Mouse (Mus musculus): ENCODE data around the gene Rbm4b.

The Rbm4b gene

DNA sequence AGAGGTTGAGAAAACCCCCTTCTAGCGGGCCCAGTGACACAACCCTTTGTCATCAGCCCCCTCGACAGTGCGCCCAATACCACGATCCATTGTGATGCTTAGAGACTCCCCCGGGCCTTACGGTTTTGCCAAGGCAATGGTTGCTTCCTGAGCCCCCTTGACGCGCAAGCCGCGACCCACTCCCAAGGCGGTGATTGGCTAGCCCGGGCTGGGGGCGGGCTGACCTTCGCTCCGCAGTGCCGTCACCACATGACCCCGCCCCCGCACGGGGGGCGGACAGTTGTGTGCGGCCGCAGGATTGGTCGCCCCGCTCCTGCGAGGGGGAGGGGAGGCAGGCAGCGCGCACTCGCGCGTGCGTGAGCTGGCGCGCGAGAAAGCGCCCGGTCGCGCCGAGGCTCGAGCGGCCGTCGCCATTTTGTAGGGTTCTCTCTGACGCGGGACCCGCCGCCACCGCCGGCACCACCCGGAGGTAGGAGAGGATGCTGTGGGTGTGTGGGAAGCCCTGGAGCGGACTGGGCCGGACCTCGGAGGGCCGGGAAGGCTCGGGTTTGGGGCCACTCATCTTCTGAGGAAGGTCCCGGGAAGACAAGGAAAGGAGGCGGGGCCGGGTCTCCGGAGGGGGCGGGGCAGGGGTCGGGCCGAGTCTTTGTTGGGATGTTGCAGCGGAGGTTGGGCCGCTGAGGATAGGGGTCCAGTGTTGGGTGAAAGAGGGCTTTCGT lies at the start of gene Rbm4b:
Rbm4b (plus strand) TSS at position 305 of the 719 bp plus-strand sequence.
- peak; percentile 94 for DNase-seq (ENCODE audit: low read depth, low spot score)

DNA sequence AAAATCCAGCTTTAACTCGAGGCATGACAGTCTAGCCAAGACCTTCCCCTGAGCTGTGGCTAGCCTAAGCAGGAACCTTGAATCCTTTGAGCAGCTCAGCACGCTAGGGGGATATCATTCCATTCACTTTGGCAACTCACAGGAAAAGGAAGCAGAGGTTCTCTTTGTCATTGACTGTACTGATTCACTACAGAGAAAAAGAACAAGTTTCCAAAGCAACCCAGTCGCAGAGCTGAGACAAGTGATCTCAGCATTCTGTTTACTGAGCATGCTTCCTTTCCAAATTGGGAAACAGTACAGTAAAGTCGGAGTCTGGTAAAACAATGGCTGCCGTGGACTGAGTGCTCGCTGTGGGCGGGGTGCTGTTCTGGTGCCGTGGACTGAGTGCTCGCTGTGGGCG lies 47.5 kb upstream of the Rbm4b start:
- DNase-seq (ENCODE audit: low read depth, low spot score) = no peak

DNA sequence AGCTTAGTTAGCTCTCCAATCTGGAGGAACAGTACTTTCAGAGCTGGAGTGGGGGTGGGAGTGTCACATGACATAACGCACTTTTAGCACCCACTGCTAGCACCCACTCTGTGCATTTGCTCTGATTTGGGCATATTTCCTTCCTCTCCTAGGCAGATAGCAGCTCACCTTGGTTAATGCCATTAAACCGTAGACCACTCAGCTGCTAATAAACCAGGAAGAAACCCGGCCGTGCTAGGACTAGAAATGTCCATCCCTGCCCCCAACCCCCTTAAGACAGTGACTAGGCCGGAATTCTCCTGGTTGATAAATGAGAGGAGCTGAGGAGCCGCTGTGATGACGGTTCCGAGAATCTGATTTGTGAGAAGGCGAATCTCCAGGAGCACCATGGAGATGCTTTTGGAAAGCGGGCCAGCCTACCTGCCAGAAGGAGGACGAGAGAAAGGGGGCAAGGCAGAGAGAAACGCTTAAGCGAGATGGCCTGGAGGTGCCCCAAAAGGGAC lies 45.1 kb upstream of the Rbm4b start, which contains the start of gene Sptbn2:
Sptbn2 (plus strand) TSS at position 70 of the 503 bp plus-strand sequence.
- no peak for DNase-seq (ENCODE audit: low read depth, low spot score)

DNA sequence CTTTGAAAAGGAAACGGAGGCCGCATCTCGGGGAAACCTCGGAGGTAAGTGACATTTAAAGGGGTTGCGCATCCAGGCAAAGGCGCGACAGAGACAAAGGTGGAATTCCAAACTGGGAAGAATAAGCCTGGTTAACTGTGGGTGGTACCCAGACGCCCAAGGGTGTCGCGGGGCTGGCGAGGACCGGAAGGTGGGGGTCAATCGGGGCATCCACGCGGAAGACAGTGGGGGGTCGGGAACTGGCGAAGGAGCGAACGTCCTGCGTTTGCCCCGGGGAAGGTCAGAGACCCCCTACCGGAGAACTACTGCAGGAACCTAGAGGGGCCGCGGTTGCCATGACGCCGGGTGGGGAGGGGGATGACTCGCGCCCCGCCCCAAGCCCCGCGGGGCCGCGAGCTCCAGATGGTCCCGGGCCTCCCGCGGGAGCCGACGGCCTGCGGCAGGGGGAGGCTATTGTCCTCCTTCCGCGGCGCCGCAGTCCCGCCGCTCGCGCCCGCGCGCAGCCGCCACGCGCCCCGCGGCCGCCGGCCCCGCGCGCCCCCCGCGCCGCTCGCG lies 44.6 kb upstream of the Rbm4b start:
- DNase-seq (ENCODE audit: low read depth, low spot score) = peak; percentile 44

DNA sequence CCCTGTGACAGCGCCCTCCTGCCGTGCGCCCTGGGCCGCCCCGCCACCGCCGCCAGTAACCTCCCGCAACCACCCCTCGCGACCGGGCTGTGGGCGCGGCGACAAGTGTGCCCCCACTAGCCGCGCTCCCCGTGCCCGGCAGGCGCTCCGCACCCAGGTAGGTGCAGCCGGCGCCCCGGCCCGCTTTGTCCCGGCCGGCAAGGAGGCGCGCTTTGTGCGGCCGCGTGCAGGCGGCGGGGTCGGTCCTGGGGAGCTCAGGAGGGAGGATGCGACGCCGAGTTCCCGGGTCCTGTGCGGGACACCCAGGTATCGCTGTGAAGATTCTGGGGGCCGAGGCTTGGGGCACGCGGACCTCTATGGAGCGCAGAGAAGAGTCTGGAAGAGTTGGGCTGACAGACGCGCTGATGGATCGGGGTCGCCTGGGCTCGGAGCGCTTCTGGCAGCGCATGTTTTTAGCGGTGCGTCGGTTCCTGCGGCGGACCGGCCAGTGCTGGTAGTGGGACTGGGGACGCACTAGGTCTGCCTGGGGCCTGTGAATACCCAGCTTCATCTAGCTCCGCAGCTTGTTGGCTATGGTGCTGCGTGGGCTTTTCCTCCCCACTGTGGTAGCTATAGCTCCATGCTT lies 44.0 kb upstream of the Rbm4b start:
- peak; percentile 25 for DNase-seq (ENCODE audit: low read depth, low spot score)

DNA sequence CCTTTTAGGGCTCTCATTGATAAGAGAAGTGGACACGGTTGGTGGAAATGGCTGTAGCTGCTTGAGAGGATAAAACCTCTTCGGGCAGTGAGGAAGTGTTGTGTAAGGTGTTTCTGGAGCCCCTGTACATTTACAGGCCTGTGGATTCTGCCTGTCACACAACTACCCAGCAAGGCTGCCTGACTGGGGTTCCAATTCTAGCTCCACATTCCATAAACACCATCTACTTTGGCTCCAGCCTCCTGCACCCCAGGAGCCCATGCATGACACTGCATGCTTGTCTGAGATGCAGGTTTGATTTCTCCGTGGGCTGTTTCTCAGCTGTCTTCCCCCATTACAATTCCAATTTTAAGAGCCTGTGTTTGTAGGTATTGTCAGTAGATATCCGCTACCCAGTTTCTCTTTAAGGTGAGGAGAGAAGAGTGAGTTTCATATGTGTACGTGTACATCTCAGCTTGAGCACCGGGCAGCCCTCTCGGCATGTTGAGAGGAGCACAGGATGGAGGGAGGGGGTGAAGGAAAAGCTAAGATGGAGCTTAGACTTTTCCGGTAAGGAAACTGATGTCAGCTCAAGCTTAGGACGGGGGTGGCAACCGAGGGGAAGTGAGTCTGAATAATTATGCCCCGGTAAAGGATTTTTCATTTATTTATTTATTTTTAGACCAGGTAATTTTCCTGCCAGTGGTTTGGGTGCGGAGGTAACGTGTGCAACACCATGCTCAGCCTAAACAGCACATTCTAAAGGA lies 43.3 kb upstream of the Rbm4b start:
- DNase-seq (ENCODE audit: low read depth, low spot score) = no peak

DNA sequence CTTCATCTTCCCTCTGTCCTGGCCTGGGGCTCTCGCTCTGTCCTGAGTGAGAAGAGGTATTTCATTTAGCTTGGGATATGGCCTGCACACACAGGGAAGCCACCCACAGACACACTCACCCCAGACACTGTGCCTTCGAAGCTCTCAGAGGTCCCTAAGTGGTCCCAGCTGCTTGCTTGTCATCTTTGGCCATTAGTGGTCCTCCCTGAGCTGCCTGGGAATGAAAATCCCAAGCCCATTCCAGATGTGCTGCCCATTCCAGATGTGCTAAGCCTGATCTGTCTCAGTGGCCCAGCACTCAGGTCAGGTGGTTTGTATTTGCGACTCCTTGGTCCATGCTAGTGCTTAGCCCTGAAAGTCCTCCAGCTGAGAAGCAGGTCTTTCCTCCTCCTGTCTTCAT lies 42.4 kb upstream of the Rbm4b start:
- DNase-seq (ENCODE audit: low read depth, low spot score) = no peak

DNA sequence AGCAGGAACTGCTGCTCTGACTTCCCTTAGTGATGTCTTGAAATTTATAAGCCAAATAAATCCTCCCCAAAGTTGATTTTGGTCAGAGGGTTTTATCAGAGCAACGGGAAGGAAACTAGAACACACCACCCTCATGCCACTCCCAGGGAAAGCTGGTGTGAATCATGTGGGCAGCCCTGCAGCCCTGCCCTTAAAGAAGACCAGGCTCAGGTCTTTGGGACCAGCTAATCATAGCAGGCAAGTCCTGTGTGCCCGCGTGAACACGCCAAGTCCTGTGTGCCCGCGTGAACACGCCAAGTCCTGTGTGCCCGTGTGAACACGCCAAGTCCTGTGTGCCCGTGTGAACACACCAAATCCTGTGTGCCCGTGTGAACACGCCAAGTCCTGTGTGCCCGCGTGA lies 39.5 kb upstream of the Rbm4b start:
- DNase-seq (ENCODE audit: low read depth, low spot score) = no peak

DNA sequence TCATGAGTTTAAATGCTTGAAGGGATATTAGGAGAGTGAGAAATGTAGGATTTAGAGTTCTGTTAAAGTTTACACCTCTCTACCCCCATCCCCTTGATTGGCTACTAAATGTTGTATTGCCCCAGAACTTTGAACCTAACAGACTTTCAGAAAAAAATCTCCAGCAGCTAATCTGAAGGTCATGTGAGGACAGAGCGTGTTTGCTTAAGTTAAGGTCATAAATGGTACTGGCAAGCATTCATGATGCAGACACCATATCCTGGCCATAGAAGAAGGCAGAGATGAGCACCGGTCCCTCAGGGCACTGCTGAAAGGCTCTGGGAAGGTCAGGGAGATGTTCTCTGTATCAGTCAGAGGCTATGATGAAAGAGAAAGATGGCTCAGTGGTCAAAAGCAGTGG lies 39.0 kb upstream of the Rbm4b start:
- DNase-seq (ENCODE audit: low read depth, low spot score) = no peak

DNA sequence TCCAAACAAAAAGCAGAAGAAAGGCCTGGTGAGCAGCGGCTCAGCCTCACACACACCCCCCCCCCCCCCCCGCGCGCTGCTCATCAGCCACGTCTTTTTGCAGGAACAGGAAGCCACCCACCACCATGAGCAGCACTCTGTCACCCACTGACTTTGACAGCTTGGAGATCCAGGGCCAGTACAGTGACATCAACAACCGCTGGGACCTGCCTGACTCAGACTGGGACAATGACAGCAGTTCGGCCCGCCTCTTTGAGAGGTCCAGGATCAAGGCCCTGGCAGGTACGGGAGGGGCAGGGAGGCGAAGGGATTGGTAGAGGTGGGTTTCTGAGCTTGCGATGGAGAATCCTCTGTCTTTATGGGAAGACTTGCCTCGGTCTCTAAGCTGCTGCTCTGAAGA lies 37.6 kb upstream of the Rbm4b start:
- no peak for DNase-seq (ENCODE audit: low read depth, low spot score)

DNA sequence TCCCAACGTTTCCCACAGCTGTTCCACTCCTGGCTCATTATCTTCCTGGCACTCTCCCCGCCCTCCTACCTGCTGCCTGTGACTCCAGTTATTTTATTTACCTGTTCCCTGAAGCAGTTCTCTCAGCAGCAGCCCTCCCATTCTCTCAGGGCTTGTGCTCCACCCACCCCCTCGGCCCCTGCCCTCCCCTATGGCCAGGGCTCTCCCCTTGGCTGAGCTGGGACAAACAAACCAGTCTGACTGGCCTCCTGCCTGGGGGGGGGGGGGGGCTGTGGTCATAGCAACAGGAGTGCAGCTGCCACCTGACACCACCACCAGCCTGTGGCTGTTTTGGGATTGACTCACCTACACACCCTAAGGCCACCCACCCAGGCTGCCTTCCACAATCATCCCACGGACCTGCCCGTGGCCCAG lies 36.9 kb upstream of the Rbm4b start:
- DNase-seq (ENCODE audit: low read depth, low spot score) = no peak

DNA sequence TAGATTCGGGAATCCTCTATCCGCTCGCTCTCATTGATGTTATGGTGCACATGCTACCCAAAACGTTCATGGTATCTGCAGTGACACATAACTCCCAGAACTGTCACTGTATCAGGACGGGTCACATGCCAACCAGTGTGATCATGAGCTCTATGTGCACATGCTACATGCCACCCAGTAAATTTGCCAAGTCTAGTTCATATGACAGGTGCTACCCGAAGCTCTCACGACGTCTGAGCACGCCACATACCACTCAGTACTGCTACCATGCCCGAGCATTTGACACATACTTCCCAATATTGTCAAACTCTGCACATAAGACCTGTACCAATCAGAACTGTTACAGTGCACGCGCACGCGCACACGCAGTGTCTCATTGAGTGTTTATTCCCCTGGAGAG lies 36.2 kb upstream of the Rbm4b start:
- DNase-seq (ENCODE audit: low read depth, low spot score) = no peak

DNA sequence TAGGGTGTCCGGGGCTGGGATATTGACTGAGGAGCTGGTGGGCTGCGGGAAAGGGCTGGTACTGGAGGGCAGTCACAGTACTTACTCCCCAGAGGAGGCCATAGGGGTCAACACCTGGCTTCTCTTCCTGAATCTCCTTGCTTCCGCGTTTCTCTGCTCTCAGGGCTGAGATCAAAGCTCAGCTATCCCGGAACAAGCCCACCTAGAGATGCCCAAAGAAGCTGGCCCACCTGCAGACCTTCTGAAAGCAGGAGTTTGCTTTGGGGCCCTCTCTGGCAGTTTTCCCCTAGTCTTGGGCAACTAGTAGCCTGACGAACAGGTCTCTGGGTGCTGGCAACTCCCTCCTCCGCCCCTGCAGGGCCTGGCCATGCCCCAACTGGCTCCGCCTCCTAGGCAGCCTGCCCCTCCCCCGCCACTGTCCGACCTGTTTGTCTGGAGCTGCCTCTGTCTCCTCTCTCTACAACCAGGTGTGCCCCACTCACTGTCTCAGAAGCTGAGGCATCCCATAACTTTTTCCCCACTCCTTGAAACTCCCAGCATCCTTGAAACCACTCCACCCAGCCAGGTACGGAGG lies 35.5 kb upstream of the Rbm4b start:
- DNase-seq (ENCODE audit: low read depth, low spot score) = no peak

DNA sequence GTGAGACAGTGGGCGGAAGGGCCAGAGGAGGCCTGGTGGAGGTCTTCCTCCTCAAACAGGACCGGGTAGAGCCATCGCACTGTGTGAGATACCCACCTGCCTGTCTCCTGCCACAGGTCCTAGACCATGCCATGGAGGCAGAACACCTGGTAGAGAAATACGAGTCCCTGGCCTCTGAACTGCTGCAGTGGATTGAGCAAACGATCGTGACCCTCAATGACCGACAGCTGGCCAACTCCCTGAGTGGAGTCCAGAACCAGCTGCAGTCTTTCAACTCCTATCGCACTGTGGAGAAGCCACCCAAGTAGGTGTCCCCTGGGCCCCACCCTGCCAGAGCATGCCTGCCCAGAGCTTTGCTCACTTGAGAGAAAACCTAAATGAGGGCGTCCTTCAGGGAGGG lies 27.1 kb upstream of the Rbm4b start:
- DNase-seq (ENCODE audit: low read depth, low spot score) = no peak

DNA sequence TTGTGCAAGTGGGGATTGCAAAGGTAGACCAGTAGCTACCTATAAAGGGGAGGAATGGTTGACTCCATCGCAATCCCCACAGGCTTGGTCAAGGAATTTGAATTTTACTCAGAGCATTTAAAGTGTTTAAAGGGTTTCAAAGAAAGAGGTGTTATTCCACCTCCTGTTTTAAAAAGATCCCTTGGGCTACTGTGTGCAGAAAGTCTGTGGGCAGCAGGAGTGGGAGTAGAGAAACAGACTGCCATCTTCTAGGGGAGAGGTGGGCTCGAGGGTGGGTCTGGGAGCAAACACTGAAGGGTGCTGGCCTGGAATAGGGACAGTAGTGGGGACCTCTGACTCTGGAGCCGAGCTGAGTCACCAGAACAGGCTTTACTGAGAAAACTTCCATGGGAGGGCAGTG lies 23.2 kb upstream of the Rbm4b start:
- DNase-seq (ENCODE audit: low read depth, low spot score) = no peak

DNA sequence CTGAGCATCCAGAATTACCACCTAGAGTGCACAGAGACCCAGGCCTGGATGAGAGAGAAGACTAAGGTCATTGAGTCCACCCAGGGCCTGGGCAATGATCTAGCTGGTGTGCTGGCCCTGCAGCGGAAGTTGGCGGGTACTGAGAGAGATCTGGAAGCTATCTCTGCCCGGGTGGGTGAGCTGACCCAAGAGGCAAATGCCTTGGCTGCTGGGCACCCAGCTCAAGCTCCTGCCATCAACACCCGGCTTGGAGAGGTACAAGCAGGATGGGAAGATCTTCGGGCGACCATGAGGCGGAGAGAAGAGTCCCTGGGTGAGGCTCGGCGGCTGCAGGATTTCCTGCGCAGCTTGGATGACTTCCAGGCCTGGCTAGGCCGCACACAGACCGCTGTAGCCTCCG lies 18.4 kb upstream of the Rbm4b start:
- DNase-seq (ENCODE audit: low read depth, low spot score) = no peak

DNA sequence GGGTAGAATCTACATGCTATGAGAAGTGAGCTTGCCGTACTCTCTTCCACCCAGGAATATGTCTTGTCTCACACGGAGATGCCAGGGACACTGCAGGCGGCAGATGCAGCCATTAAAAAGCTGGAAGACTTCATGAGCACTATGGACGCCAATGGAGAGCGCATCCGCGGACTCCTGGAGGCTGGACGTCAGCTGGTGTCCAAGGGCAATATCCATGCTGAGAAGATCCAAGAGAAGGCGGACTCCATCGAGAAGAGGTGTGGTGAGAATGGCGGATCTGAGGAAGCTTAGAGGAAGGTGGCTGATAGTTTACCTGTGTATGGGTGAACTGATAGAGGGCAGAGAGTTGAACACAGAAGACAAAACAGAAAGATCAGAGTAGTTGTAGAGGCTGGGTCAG lies 17.2 kb upstream of the Rbm4b start:
- DNase-seq (ENCODE audit: low read depth, low spot score) = no peak

DNA sequence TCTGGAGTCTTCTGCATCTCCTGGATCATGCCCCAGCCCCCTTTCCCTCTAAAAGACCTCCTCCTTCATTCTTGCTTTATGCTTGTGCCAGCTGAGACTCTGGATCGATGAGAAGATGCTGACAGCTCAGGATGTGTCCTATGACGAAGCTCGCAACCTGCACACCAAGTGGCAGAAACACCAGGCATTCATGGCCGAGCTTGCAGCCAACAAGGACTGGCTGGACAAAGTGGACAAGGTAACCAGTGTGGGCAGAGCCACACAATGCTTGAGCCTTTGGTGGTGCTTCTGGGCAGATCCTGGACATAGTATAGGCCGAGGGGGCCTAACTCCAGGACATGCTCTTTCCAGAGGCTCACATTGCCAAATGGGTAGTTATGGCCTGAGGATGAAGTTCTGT lies 16.5 kb upstream of the Rbm4b start:
- DNase-seq (ENCODE audit: low read depth, low spot score) = no peak

DNA sequence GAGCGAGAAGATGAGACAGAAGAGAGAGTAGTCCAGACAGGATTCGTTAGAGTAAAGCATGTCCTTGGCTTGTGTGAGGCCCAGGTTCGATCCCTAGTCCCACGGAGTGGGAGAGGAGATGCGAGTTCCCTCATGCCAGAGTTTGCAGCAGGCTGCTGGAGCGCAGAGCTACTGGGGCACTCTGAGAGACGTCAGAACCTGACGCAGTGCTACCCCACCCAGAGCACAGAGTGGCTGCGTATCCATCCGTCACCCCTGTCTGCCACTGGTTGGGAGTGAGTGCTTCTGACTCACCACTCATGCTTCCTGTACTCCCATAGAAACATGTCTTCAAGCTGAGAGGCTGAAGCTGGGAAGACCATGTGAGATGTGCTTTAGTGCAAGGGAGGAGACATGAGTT lies 14.8 kb upstream of the Rbm4b start:
- DNase-seq (ENCODE audit: low read depth, low spot score) = no peak

DNA sequence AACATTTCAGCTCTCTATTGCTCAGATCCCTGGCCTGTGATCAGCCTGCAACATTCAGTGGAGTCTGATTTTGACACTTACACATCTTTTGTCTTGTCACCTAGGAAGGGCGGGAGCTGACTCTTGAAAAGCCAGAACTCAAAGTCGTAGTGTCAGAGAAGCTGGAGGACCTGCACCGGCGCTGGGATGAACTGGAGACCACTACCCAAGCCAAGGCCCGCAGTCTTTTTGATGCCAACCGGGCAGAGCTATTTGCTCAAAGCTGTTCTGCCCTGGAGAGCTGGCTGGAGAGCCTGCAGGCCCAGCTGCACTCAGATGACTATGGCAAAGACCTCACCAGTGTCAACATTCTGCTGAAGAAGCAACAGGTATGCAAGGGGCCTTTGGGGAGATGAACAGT lies 14.1 kb upstream of the Rbm4b start:
- no peak for DNase-seq (ENCODE audit: low read depth, low spot score)

DNA sequence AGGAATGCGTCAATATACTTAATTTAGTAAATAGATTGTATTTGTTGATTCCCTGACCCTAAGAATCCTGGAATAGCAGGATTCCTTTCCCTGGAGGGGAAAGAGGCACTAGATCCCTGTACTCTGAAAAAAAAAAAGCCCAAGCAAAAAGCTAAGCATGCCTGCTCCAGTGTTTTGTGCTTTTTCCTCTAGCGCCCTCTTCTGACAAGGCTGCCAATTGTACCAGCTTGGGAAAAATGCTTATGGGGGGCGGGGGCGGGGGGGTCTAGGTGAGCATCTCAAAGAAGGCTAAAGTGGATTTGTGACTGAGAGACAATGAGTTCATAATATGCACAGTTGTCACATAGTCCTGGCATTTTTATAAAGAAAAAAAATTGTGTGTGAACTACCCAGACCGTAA lies 12.8 kb upstream of the Rbm4b start:
- DNase-seq (ENCODE audit: low read depth, low spot score) = peak; percentile 62

DNA sequence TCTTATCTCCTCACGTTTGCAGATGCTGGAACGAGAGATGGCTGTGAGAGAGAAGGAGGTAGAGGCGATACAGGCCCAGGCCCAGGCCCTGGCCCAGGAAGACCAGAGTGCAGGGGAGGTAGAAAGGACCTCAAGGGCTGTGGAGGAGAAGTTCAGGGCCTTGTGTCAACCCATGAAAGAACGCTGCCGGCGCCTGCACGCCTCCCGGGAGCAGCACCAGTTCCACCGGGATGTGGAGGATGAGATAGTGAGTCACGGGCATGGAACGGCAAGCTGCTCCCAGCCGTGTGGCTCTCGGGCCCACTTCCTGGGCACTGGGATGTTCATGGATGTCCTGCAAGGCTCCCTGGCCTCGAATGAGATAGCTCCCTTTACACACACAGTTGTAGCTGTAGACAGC lies 12.3 kb upstream of the Rbm4b start:
- no peak for DNase-seq (ENCODE audit: low read depth, low spot score)

All from retina, postnatal 7 days (tissue).